Mouse (Mus musculus) heart, postnatal 0 days (tissue): ENCODE data around the gene Fam83f. TPM values are rescaled to one million over a fixed set of nuclear protein-coding genes. Genes with fewer than 3 reads are reported as not detected.
"Not testable (repeated sequence)": the region's sequence is repeated elsewhere in the genome, so short reads cannot be mapped to it uniquely, and the experiment has no call there.

Experiments
- ATAC-seq: fragments of 200-750 bp; cut with Nextera tagmentation; 2 replicates; pipeline ENCODE4 v1.8.0; 2017; ENCODE audit warnings: low read depth, moderate number of reproducible peaks, moderate library complexity; ENCODE audit not compliant: insufficient read depth
- DNase-seq: peaks from one replicate; pipeline ENCODE4 v3.0.0-alpha.2; 2016; ENCODE audit warnings: low spot score
- H3K27ac ChIP-seq: fragments of 300-500 bp; sonication (generic); 2 replicates; pipeline ENCODE4 v1.5.1; 2014; ENCODE audit warnings: low read depth, mild to moderate bottlenecking
- H3K27me3 ChIP-seq: fragments of 300-500 bp; sonication (generic); 2 replicates; pipeline ENCODE4 v1.6.1; 2014; ENCODE audit warnings: low read length, mixed read lengths; ENCODE audit not compliant: control insufficient read depth, insufficient read depth
- H3K36me3 ChIP-seq: fragments of 300-500 bp; sonication (generic); replicated peaks from 2 replicates; pipeline ENCODE4 v1.6.1; 2014; ENCODE audit warnings: low read length, mixed read lengths; ENCODE audit not compliant: control insufficient read depth, insufficient read depth
- H3K4me1 ChIP-seq: fragments of 300-500 bp; sonication (generic); 2 replicates; pipeline ENCODE4 v1.6.1; 2014; ENCODE audit warnings: antibody characterized with exemption; ENCODE audit not compliant: control insufficient read depth, insufficient read depth
- H3K4me2 ChIP-seq: fragments of 300-500 bp; sonication (generic); 2 replicates; pipeline ENCODE4 v1.6.1; 2014; ENCODE audit warnings: low read depth, mild to moderate bottlenecking, low read length, moderate library complexity
- H3K4me3 ChIP-seq: fragments of 300-500 bp; sonication (generic); 2 replicates; pipeline ENCODE4 v1.5.1; 2014; ENCODE audit warnings: low read depth, low read length
- H3K9ac ChIP-seq: fragments of 300-500 bp; sonication (generic); replicated peaks from 2 replicates; pipeline ENCODE4 v1.6.1; 2014; ENCODE audit warnings: low read depth, low read length, mixed read lengths
- H3K9me3 ChIP-seq: fragments of 300-500 bp; sonication (generic); replicated peaks from 2 replicates; pipeline ENCODE4 v1.6.1; 2016; ENCODE audit warnings: low read length; ENCODE audit not compliant: control insufficient read depth
- CTCF ChIP-seq: IDR thresholded peaks from 2 replicates; pipeline ENCODE4 v1.5.1; 2016; ENCODE audit warnings: antibody characterized with exemption, control low read depth, low read depth
- EP300 ChIP-seq: IDR thresholded peaks from 2 replicates; pipeline ENCODE4 v1.6.1; 2016; ENCODE audit warnings: antibody characterized with exemption, low read depth
- WGBS: fragments of 180-500 bp; shearing (Covaris S2); extraction: QIAGEN DNeasy Blood & Tissue Kit; methylation state at CpG from one replicate; pipeline ENCODE4 v1.1.7; 2014; 5-methylcytosine and 5-hydroxymethylcytosine counted together
- polyA plus RNA-seq: library from polyadenylated mRNA; unstranded; fragments of >200 nt; fragmentation: Nextera tagmentation; extraction: Ambion mirVana; gene quantifications from 2 replicates; pipeline ENCODE4 v1.2.1, GENCODE M21; 2015
- total RNA-seq: library from RNA; depleted of rRNA; stranded (reverse); fragments of >200 nt; gene quantifications from 2 replicates; pipeline ENCODE4 v1.2.3, GENCODE M21; 2014; ENCODE audit warnings: low replicate concordance

Gene Fam83f
- total and polyA plus RNA-seq, 2 experiments from 2014 or later: 0.14 to 0.95 TPM

DNA sequence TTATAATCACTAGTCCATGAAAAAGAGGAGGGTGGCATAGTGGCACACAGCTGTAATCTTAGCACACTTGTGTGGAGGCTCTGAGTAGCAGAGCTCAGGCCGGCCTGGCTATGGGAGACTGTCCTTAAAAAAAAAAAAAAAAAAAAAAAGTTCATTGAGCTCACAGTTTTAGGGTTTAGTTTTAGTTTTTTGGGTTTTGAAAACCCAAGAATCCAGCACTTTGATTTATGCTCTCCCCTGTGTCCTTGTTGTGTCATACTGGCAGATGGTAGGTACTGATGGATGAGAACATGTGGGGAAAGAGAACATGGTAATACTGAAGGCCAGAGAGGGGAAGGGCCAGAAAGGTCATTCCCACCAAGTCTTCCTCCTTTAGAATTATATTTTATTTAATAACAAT lies 59.4 kb downstream of the Fam83f start:
- Histone ChIP-seq H3K27me3 (no peaks in the 10 kb centered on the region), H3K4me2 (no peak overlapping the region), H3K27ac (no peak overlapping the region), H3K4me1 (peaks cover 16% of the 10 kb centered on the region; the same call in 1 of the 2 replicates), H3K4me3 (no peak overlapping the region), H3K9me3 (no peaks in the 10 kb centered on the region), H3K36me3 (no peaks in the 10 kb centered on the region), H3K9ac (no peak overlapping the region)
- 76% methylated on average over 1 of the region's 1 CpGs for WGBS
- TF ChIP-seq EP300: no peak
- TF ChIP-seq CTCF: no peak
- no peak for DNase-seq
- no peak for ATAC-seq

DNA sequence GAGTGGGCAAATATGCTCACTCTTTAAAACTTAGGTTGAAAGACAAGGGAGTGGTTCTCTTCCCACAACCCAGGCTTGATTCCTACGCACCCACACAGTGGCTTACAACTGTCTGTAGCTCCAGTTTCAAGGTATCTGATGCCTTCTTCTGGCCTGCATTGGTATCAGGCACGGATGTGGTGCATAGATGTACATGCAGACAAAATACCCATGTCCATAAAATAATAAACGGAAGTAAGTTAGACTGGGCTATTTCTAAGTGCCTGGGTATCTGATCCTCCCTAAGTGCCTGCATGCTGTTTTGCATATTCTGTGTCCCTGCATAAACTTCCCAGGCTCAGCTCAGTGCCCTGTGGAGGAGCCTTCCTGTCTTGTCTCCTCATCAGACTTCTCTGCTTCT lies 59.9 kb downstream of the Fam83f start:
- Histone ChIP-seq H3K27me3 (no peaks in the 10 kb centered on the region), H3K9ac (no peak overlapping the region), H3K4me1 (peaks cover 16% of the 10 kb centered on the region; the same call in 1 of the 2 replicates), H3K27ac (no peak overlapping the region), H3K4me2 (no peak overlapping the region), H3K4me3 (no peak overlapping the region), H3K36me3 (no peaks in the 10 kb centered on the region), H3K9me3 (no peaks in the 10 kb centered on the region)
- ATAC-seq (no peak), DNase-seq (no peak)
- TF ChIP-seq EP300 (no peak), CTCF (no peak)
- WGBS: 78% methylated on average over 3 of the region's 3 CpGs

DNA sequence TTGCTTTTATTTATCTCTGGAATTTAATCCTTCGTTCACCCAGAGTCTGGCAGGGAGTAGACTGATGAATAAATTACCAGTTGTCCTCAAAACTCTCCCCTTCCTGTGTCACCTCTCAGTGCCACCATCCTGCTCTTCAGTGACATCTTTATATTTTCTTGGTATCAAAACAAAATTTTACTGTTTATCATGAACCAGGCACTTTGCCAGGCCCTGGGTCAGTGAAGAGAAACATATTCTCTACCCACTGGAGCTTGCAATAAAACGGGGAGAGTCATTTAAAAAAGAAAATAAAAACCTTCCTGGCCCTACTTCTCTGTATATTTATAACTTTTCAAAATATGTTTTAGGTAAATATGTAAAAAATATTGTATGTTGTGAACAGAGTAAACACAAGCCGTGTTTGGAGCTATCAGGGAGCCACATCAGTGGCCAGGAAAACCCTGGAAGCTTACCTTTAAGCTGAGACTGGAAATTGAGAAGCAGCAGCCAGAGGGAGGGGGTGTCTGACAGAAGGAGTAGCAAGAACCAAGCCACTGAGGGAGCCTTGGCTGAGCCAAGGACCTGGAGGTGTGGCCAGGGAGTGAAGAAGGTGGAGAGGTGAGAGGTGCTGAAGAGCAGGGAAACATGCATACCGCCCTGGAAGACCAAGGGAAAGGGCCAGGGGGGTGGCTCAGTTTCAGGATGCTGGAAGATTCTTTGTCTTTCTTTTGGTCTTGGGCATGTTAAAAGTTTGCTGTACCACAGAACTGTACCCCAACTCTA lies 60.8 kb downstream of the Fam83f start:
- Histone ChIP-seq H3K9me3 (no peaks in the 10 kb centered on the region), H3K4me3 (no peak overlapping the region), H3K9ac (no peak overlapping the region), H3K27ac (no peak overlapping the region), H3K27me3 (no peaks in the 10 kb centered on the region), H3K36me3 (no peaks in the 10 kb centered on the region), H3K4me1 (peaks cover 16% of the 10 kb centered on the region; the same call in 1 of the 2 replicates), H3K4me2 (no peak overlapping the region)
- WGBS: 33% methylated on average over 4 of the region's 4 CpGs
- ATAC-seq: no peak
- no peak for DNase-seq
- TF ChIP-seq CTCF (no peak), EP300 (no peak)

DNA sequence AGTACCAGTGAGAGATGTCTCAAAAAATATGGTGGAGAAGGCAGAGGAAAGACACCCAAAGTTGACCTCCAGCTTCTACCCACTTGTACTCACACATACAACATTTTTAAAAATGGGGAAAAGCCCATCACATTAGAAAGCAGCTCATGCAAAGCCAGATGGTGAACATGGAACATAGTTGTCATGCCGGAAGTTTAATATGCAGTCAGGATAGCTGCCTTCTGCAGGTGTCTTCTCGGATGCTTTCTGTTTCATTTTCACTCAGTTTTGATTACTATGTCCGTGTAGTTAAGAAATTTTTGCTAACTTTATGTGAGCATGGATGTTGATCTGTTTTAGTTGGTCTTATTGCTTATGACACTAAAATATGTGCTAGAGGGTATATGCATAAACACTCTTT lies 63.7 kb downstream of the Fam83f start:
- no peaks in the 10 kb centered on the region for H3K27me3 ChIP-seq
- H3K27ac ChIP-seq: no peak overlapping the region
- no peak overlapping the region for H3K4me3 ChIP-seq
- no peak for ATAC-seq
- H3K4me1 ChIP-seq: peaks cover 13% of the 10 kb centered on the region; the same call in 1 of the 2 replicates
- no peaks in the 10 kb centered on the region for H3K9me3 ChIP-seq
- H3K36me3 ChIP-seq: no peaks in the 10 kb centered on the region
- 79% methylated on average over 3 of the region's 3 CpGs for WGBS
- no peak for DNase-seq
- no peak overlapping the region for H3K9ac ChIP-seq
- TF ChIP-seq CTCF: no peak
- no peak for TF ChIP-seq EP300
- no peak overlapping the region for H3K4me2 ChIP-seq

DNA sequence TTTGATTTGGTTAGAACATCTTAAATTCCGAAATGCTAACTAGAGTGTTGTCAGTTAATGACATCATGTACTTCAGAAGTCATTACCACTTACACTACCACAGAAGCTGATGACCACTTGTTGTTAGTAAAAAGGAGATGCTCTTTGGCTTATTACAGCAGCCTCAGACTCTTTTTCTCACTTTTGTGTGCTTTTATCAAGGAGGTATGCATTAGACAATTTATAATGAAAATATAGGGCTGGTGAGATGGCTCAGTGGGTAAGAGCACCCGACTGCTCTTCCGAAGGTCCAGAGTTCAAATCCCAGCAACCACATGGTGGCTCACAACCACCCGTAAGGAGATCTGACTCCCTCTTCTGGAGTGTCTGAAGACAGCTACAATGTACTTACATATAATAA lies 64.1 kb downstream of the Fam83f start:
- 91% methylated on average over 3 of the region's 4 CpGs for WGBS
- not testable (repeated sequence) for H3K4me3 ChIP-seq, H3K9me3 ChIP-seq, H3K27ac ChIP-seq, ATAC-seq, H3K4me2 ChIP-seq, H3K9ac ChIP-seq, H3K27me3 ChIP-seq, H3K36me3 ChIP-seq, DNase-seq
- peaks cover 13% of the 10 kb centered on the region; the same call in 1 of the 2 replicates for H3K4me1 ChIP-seq

DNA sequence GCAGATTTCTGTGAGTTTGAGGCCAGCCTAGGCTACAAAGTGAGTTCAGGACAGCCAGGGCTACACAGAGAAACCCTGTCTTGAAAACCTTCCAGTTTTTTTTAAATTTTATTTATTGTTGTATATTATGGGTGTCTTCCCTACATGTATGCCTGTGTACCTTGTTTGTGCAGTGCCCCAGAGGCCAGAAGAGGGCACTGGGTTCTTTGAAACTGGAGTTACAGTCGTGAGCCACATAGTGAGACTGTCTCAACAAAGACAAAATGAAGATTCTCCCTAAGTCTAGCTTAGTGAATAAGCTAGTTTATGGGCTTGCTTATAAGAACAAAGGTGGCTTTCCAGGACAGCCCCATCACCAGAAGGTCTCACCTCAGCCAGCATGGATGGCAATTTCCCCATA lies 64.9 kb downstream of the Fam83f start:
- no peaks in the 10 kb centered on the region for H3K9me3 ChIP-seq
- no peak overlapping the region for H3K4me3 ChIP-seq
- no peak overlapping the region for H3K27ac ChIP-seq
- H3K4me2 ChIP-seq: no peak overlapping the region
- no peaks in the 10 kb centered on the region for H3K27me3 ChIP-seq
- ATAC-seq (no peak), DNase-seq (no peak)
- H3K36me3 ChIP-seq: no peaks in the 10 kb centered on the region
- TF ChIP-seq EP300 (no peak), CTCF (peak; percentile 17; the same call in 1 of the 2 replicates)
- no peak overlapping the region for H3K9ac ChIP-seq
- H3K4me1 ChIP-seq: peaks cover 12% of the 10 kb centered on the region; the same call in 1 of the 2 replicates
- WGBS: 46% methylated on average over 1 of the region's 1 CpGs
